Mouse (Mus musculus): ENCODE measurements at regions not wholly inside any gene's neighbourhood (a gene's known extent, or its start where the extent isn't known, plus 50 kb on each side); places are given as distances from the start of the nearest gene placed in this dataset.

DNA sequence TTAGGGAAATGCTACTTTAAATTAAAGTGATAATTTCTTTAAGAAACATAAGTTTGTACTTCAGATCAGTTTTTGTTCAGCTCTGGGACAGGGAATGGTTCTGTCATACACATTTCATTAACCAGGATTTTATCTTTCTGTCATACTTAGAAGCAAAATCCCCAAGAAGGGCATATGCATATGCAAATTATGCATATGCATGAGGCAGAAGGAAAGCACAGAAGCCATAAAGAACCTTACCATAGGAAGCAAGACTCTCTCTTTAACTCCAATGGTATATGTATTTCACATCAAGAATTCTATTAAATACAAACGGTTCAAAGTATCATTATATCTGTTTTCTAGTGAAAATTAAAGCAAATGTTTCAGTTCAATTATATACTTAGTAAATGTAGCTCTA lies 381.5 kb downstream of the Kcnj3 start:
- ATAC-seq (ENCODE audit: low FRiP score, low TSS enrichment) (no peak), DNase-seq (no peak)
- Histone ChIP-seq H3K27ac (replicated peaks; ENCODE audit: low read depth, low read length) (no peak overlapping the region), H3K4me2 (ENCODE audit: low read length) (no peak overlapping the region), H3K9me3 (ENCODE audit: control insufficient read depth, low read length) (no peaks in the 10 kb centered on the region), H3K27me3 (ENCODE audit: control insufficient read depth, insufficient read depth, low read length) (no peaks in the 10 kb centered on the region), H3K9ac (replicated peaks; ENCODE audit: low read length) (no peak overlapping the region), H3K4me3 (replicated peaks; ENCODE audit: low read depth, low read length) (no peak overlapping the region), H3K4me1 (ENCODE audit: control insufficient read depth, insufficient read depth, low read length) (peaks cover 7% of the 10 kb centered on the region; the same call in 1 of the 2 replicates), H3K36me3 (ENCODE audit: control insufficient read depth, insufficient read depth, low read length) (no peaks in the 10 kb centered on the region)
- WGBS = 89% methylated on average over 1 of the region's 1 CpGs

DNA sequence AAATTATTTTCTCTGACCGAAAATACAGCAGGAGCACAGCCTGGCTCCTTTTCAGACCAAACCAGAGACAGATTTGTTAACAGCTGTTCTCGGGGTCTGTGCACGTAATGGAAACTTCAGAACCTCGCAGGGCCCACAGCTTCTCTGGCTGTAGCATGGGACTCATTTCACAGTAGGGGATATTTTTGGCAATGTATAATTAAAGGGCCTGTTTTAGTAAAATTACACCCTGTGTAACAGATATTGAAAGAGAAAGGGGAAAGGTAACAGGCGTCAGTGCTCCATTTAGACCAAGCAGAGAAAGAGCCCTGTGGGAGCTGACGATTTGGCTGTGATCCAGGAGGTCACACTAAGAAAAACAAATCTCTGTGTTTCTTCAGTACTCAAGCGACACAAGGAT lies 382.4 kb downstream of the Kcnj3 start:
- H3K4me3 ChIP-seq (replicated peaks; ENCODE audit: low read depth, low read length) = no peak overlapping the region
- no peaks in the 10 kb centered on the region for H3K36me3 ChIP-seq (ENCODE audit: control insufficient read depth, insufficient read depth, low read length)
- no peaks in the 10 kb centered on the region for H3K27me3 ChIP-seq (ENCODE audit: control insufficient read depth, insufficient read depth, low read length)
- H3K4me1 ChIP-seq (ENCODE audit: control insufficient read depth, insufficient read depth, low read length) = peaks cover 7% of the 10 kb centered on the region; the same call in 1 of the 2 replicates
- H3K9ac ChIP-seq (replicated peaks; ENCODE audit: low read length) = peak overlapping the region; percentile 13; the same call in 1 of the 2 replicates
- DNase-seq (peak; percentile 77), ATAC-seq (ENCODE audit: low FRiP score, low TSS enrichment) (peak; percentile 87)
- H3K27ac ChIP-seq (replicated peaks; ENCODE audit: low read depth, low read length) = peak overlapping the region; percentile 58
- no peaks in the 10 kb centered on the region for H3K9me3 ChIP-seq (ENCODE audit: control insufficient read depth, low read length)
- 8% methylated on average over 7 of the region's 7 CpGs for WGBS
- peak overlapping the region; percentile 43 for H3K4me2 ChIP-seq (ENCODE audit: low read length)

DNA sequence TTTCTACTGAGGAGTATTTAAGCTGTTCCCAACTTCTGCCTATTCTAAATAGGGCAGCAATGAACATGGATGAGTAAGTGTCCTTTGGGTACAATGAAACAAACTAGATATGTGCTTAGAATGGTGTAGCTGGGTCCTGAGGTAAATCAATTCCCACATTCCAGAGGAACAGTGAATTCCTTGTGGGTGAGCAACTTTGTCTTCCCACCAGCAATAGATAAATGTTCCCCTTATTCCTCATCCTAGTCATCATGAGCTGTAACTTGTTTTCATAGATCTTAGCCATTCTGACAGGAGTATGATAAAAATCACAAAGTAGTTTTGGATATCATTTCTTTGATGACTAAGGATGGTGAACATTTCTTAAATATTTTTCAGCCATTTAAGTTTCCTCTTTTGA lies 387.0 kb downstream of the Kcnj3 start:
- no peak overlapping the region for H3K4me2 ChIP-seq (ENCODE audit: low read length)
- H3K27ac ChIP-seq (replicated peaks; ENCODE audit: low read depth, low read length) = no peak overlapping the region
- DNase-seq (no peak), ATAC-seq (ENCODE audit: low FRiP score, low TSS enrichment) (no peak)
- H3K27me3 ChIP-seq (ENCODE audit: control insufficient read depth, insufficient read depth, low read length) = no peaks in the 10 kb centered on the region
- H3K9me3 ChIP-seq (ENCODE audit: control insufficient read depth, low read length) = no peaks in the 10 kb centered on the region
- no peak overlapping the region for H3K4me3 ChIP-seq (replicated peaks; ENCODE audit: low read depth, low read length)
- peaks cover 7% of the 10 kb centered on the region; the same call in 1 of the 2 replicates for H3K4me1 ChIP-seq (ENCODE audit: control insufficient read depth, insufficient read depth, low read length)
- H3K36me3 ChIP-seq (ENCODE audit: control insufficient read depth, insufficient read depth, low read length) = no peaks in the 10 kb centered on the region
- no peak overlapping the region for H3K9ac ChIP-seq (replicated peaks; ENCODE audit: low read length)

DNA sequence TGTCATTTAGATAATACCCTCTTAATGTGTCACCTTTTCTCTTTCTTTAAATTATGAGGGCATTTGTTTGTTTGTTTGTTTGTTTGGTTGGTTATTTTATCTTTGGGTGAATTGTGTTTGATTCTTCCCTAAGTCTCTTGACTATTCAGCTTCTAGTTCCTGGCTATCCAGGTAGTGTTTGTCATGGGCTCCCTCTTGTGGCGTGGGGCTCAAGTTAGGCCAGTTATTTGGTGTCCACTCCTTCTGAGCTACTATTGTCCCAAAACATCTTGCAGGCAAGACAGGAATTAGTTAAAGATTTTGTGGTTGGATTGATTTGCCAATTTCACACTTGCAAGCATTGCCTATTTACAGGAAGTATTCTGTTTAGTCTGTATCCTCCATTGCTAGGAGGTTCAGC lies 405.8 kb downstream of the Kcnj3 start:
- H3K36me3 ChIP-seq (ENCODE audit: control insufficient read depth, insufficient read depth, low read length) = no peaks in the 10 kb centered on the region
- no peaks in the 10 kb centered on the region for H3K4me1 ChIP-seq (ENCODE audit: control insufficient read depth, insufficient read depth, low read length)
- 53% methylated on average over 1 of the region's 1 CpGs for WGBS
- H3K9ac ChIP-seq (replicated peaks; ENCODE audit: low read length) = no peak overlapping the region
- no peak overlapping the region for H3K4me2 ChIP-seq (ENCODE audit: low read length)
- H3K9me3 ChIP-seq (ENCODE audit: control insufficient read depth, low read length) = no peaks in the 10 kb centered on the region
- no peak overlapping the region for H3K27ac ChIP-seq (replicated peaks; ENCODE audit: low read depth, low read length)
- DNase-seq = peak; percentile 69
- H3K4me3 ChIP-seq (replicated peaks; ENCODE audit: low read depth, low read length) = no peak overlapping the region
- ATAC-seq (ENCODE audit: low FRiP score, low TSS enrichment) = no peak
- no peaks in the 10 kb centered on the region for H3K27me3 ChIP-seq (ENCODE audit: control insufficient read depth, insufficient read depth, low read length)

DNA sequence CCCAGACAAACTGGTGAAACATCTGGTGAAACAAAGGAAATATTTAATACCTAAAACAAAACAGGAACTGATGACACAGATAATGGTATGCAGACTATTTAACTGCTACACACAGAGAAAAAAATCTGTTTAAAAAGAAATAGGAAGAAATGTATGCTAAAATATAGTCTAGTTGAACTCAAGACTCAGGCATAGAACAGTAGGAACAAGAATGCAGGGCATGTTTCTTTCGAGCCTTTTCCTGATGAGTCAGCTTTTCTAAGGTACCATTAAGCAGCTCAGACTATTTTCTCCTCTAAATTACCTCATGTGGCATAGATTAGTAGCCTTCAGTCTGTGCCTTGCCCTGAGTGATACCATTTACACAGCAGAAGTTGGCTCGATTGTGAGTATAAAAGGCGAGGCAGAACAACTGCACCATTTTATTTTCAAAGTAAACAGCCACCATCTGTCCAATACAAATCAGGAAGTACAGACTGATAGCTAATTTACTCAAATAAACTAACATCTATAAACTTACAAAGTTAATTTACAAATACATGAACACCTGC lies 411.1 kb downstream of the Kcnj3 start:
- no peak overlapping the region for H3K4me3 ChIP-seq (replicated peaks; ENCODE audit: low read depth, low read length)
- 78% methylated on average over 3 of the region's 3 CpGs for WGBS
- ATAC-seq (ENCODE audit: low FRiP score, low TSS enrichment) = no peak

DNA sequence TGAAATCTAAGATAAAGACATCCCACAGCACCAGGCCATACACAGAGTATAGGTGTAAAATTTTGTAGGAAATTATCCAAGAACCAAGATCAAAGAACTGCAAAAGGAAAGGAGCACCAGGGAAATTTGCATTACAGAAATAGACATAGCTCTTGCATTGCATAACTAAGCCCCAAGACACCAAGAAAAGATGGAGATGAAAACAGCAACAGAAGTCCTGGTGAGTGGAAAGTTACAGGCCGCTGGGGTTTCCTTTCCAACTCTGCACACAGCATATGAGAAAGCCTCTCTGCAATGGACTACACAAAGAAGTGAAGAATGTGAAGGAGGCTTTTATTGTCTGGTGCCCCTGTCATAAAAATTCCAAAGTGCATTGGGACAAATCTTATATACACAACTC lies 426.7 kb downstream of the Kcnj3 start:
- Histone ChIP-seq H3K9me3 (ENCODE audit: control insufficient read depth, low read length) (no peaks in the 10 kb centered on the region), H3K9ac (replicated peaks; ENCODE audit: low read length) (no peak overlapping the region), H3K36me3 (ENCODE audit: control insufficient read depth, insufficient read depth, low read length) (no peaks in the 10 kb centered on the region), H3K4me3 (replicated peaks; ENCODE audit: low read depth, low read length) (no peak overlapping the region), H3K4me1 (ENCODE audit: control insufficient read depth, insufficient read depth, low read length) (no peaks in the 10 kb centered on the region), H3K4me2 (ENCODE audit: low read length) (no peak overlapping the region), H3K27me3 (ENCODE audit: control insufficient read depth, insufficient read depth, low read length) (no peaks in the 10 kb centered on the region), H3K27ac (replicated peaks; ENCODE audit: low read depth, low read length) (no peak overlapping the region)
- WGBS = 62% methylated on average over 1 of the region's 1 CpGs
- ATAC-seq (ENCODE audit: low FRiP score, low TSS enrichment) (no peak; the same call in 1 of the 2 replicates), DNase-seq (no peak)

More for the DNA sequence above, 411.1 kb downstream of the Kcnj3 start:
- DNase-seq = no peak
- H3K36me3 ChIP-seq (ENCODE audit: control insufficient read depth, insufficient read depth, low read length) = no peaks in the 10 kb centered on the region
- no peaks in the 10 kb centered on the region for H3K4me1 ChIP-seq (ENCODE audit: control insufficient read depth, insufficient read depth, low read length)
- no peak overlapping the region for H3K9ac ChIP-seq (replicated peaks; ENCODE audit: low read length)
- no peak overlapping the region for H3K27ac ChIP-seq (replicated peaks; ENCODE audit: low read depth, low read length)
- no peak overlapping the region for H3K4me2 ChIP-seq (ENCODE audit: low read length)
- H3K9me3 ChIP-seq (ENCODE audit: control insufficient read depth, low read length) = no peaks in the 10 kb centered on the region
- H3K27me3 ChIP-seq (ENCODE audit: control insufficient read depth, insufficient read depth, low read length) = no peaks in the 10 kb centered on the region

DNA sequence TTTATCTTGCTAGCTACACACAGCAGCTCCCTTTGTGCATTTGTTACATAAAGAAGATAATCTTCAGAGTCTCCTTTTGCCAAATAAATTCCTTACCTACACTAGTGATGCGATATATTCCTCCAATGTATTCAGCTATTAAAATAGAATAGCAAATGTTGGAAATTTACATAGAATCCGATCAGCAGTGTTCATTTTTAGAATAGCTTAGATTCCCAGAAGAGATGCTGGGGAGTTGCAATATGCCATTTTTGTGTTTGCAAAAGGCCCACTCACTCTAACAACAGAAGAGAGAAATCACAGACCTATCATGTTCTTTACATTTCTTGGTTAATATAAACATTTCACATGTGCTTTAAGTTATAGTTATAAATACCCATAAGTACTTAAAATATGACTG lies 454.2 kb downstream of the Kcnj3 start:
- Histone ChIP-seq H3K9ac (replicated peaks; ENCODE audit: low read length) (no peak overlapping the region), H3K4me3 (replicated peaks; ENCODE audit: low read depth, low read length) (no peak overlapping the region), H3K4me2 (ENCODE audit: low read length) (no peak overlapping the region), H3K27ac (replicated peaks; ENCODE audit: low read depth, low read length) (no peak overlapping the region), H3K27me3 (ENCODE audit: control insufficient read depth, insufficient read depth, low read length) (no peaks in the 10 kb centered on the region), H3K9me3 (ENCODE audit: control insufficient read depth, low read length) (no peaks in the 10 kb centered on the region), H3K36me3 (ENCODE audit: control insufficient read depth, insufficient read depth, low read length) (no peaks in the 10 kb centered on the region), H3K4me1 (ENCODE audit: control insufficient read depth, insufficient read depth, low read length) (no peaks in the 10 kb centered on the region)
- no peak for ATAC-seq (ENCODE audit: low FRiP score, low TSS enrichment)
- 62% methylated on average over 2 of the region's 2 CpGs for WGBS
- DNase-seq = peak; percentile 1

DNA sequence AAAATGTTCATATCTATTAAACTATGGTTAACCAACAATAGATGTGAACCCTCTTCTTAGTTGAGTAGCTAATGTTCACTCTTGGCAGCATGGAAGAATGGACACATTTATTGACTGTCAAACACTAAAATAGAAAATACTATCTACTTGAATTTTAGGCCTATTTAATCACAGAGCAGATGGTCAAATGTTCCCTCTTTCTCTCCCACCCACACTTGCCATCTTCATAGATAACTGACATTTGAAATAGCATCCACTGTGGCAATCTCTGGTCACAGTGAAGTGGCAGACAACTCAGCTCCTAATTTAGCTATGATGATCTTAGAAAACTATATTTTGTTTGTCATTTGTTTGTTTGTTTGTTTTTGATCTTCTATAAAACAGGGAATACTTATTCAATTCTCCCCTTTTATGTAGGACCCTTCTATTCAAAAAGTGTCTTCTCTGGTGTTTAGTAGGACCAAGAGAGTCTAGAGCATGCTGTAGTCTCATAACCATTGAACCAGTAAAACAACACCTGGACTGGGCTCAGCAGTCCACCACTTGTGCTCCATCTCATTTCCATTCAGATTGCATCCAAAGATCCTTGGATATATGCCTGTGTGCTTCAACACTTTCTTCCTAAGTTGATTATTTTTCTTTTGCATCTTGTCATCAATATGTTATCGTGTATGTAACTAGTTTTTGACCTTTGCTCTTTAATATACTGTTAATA lies 457.2 kb downstream of the Kcnj3 start:
- no peaks in the 10 kb centered on the region for H3K36me3 ChIP-seq (ENCODE audit: control insufficient read depth, insufficient read depth, low read length)
- no peak overlapping the region for H3K27ac ChIP-seq (replicated peaks; ENCODE audit: low read depth, low read length)
- DNase-seq (no peak), ATAC-seq (ENCODE audit: low FRiP score, low TSS enrichment) (no peak)
- H3K4me3 ChIP-seq (replicated peaks; ENCODE audit: low read depth, low read length) = no peak overlapping the region
- no peaks in the 10 kb centered on the region for H3K9me3 ChIP-seq (ENCODE audit: control insufficient read depth, low read length)
- no peaks in the 10 kb centered on the region for H3K4me1 ChIP-seq (ENCODE audit: control insufficient read depth, insufficient read depth, low read length)
- H3K4me2 ChIP-seq (ENCODE audit: low read length) = no peak overlapping the region
- WGBS = 53% methylated on average over 1 of the region's 1 CpGs
- H3K9ac ChIP-seq (replicated peaks; ENCODE audit: low read length) = no peak overlapping the region
- H3K27me3 ChIP-seq (ENCODE audit: control insufficient read depth, insufficient read depth, low read length) = no peaks in the 10 kb centered on the region

DNA sequence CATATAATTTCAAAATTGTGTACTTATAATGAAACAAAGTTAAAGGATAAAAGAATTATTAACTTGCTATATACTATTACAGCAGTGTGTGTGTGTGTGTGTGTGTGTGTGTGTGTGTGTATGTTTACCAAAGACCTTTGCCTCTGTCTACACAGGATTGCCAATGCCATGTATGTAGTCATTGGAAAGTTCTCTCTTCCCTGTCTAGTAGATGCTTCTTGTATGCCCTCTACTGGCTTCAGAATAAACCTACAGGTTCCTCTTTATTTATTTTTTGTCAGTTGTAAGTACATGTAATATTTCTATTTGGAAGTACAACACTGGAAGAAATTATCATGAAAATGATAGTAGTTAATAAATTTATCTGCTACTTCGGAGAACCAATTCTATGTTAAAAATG lies 484.5 kb downstream of the Kcnj3 start:
- H3K36me3 ChIP-seq (ENCODE audit: control insufficient read depth, insufficient read depth, low read length) = no peaks in the 10 kb centered on the region
- H3K27ac ChIP-seq (replicated peaks; ENCODE audit: low read depth, low read length) = no peak overlapping the region
- no peaks in the 10 kb centered on the region for H3K4me1 ChIP-seq (ENCODE audit: control insufficient read depth, insufficient read depth, low read length)
- H3K9ac ChIP-seq (replicated peaks; ENCODE audit: low read length) = no peak overlapping the region
- H3K4me2 ChIP-seq (ENCODE audit: low read length) = no peak overlapping the region
- ATAC-seq (ENCODE audit: low FRiP score, low TSS enrichment) (peak; percentile 67; the same call in 1 of the 2 replicates), DNase-seq (peak; percentile 81)
- no peaks in the 10 kb centered on the region for H3K9me3 ChIP-seq (ENCODE audit: control insufficient read depth, low read length)
- 82% methylated on average over 1 of the region's 1 CpGs for WGBS
- H3K27me3 ChIP-seq (ENCODE audit: control insufficient read depth, insufficient read depth, low read length) = no peaks in the 10 kb centered on the region
- no peak overlapping the region for H3K4me3 ChIP-seq (replicated peaks; ENCODE audit: low read depth, low read length)
